15 mouse cellular contexts compared by ENCODE assay signal in the genomic region with DNA sequence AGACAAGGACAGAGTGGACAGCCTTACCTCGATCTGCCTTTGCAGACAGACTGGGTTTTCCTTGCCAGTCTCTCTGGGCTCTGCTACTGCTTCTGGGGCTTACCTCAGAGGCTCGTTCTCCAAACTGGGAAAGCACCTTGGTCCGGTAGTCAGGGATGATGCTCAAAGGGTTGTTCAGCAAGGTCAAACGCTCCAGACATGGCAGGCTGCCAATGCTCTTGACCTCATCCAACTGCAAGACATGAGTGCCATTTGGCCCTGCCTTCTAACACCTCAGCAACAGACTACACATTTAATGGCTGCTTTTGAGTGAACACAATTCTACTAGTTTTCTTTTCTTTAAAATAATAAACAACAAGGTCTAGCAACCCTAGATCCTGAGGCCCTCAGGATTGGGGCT. TPM values are rescaled to one million over a fixed set of nuclear protein-coding genes. Genes with fewer than 3 reads are reported as not detected.
A peak's percentile ranks its signal among the peaks of the same experiment; 100 is the strongest.
DNase-seq lines count a peak whose midpoint lies in the region; ATAC-seq and TF ChIP-seq lines count a peak whose summit lies in the region.
"Had no signal": no experiment of that assay in that cellular context is flagged by ENCODE, and none has a peak within 500 bp of the region (broad histone marks: within the 10 kb centered on the region; RNA-seq: fewer than 3 reads in every experiment).

No protein-coding gene starts in this region.

- H3K4me2 ChIP-seq in liver, embryonic 11.5 days = no peak overlapping the region
- H3K4me2 ChIP-seq: forebrain, embryonic 12.5 days; hindbrain, embryonic 14.5 days; neural tube, embryonic 15.5 days had no signal

- peaks cover 2% of the 10 kb centered on the region; the same call in 1 of the 2 replicates for H3K79me2 ChIP-seq in liver, adult 2 months (ENCODE audit: control insufficient read depth, insufficient read depth, low read length)
- peaks cover 54% of the 10 kb centered on the region for H3K79me2 ChIP-seq in macrophage (ENCODE audit: inconsistent target)

- peaks cover 22% of the 10 kb centered on the region for H3K4me1 ChIP-seq in liver, adult 2 months (ENCODE audit: control insufficient read depth, insufficient read depth, low read length)
- peaks cover 8% of the 10 kb centered on the region for H3K4me1 ChIP-seq in liver, embryonic 11.5 days (replicated peaks; ENCODE audit: control insufficient read depth, insufficient read depth, low read length)

- peaks cover 57% of the 10 kb centered on the region for H3K36me3 ChIP-seq in liver, adult 2 months (ENCODE audit: control insufficient read depth, insufficient read depth, low read length)
- peaks cover 75% of the 10 kb centered on the region for H3K36me3 ChIP-seq in liver, embryonic 11.5 days (ENCODE audit: control insufficient read depth, insufficient read depth, low read length)
- H3K36me3 ChIP-seq in macrophage (ENCODE audit: inconsistent target) = peaks cover 38% of the 10 kb centered on the region

- no peak overlapping the region for H3K4me3 ChIP-seq in liver, adult 2 months (ENCODE audit: insufficient read depth, low read depth, low read length)
- no peak overlapping the region for H3K4me3 ChIP-seq in liver, embryonic 11.5 days (ENCODE audit: low read depth, low read length)
- H3K4me3 ChIP-seq in macrophage (ENCODE audit: inconsistent target) = no peak overlapping the region
- H3K4me3 ChIP-seq: forebrain, embryonic 12.5 days; neural tube, embryonic 15.5 days had no signal

- no peak for ATAC-seq in liver, embryonic 11.5 days (replicated peaks; ENCODE audit: low FRiP score)
- no peak for ATAC-seq in erythroblast, adult 5-6 weeks (replicated peaks; ENCODE audit: low FRiP score, poor library complexity, severe bottlenecking)
- ATAC-seq: midbrain, embryonic 16.5 days had no signal

- peak; percentile 36 for DNase-seq in cerebellum, adult 11-12 months
- DNase-seq in cerebellum, adult 9-10 months = no peak
- peak; percentile 73 for DNase-seq in liver, adult 2 months (ENCODE audit: extremely low read depth, low read depth, low spot score)
- no peak for DNase-seq in liver, embryonic 11.5 days (ENCODE audit: low spot score)
- peak; percentile 82 for DNase-seq in kidney, postnatal 14 days
- DNase-seq in thymus, postnatal 10 days (ENCODE audit: low spot score in 2 of 2) = no peak
- DNase-seq: gastrocnemius, postnatal 36 days; layer of hippocampus, adult 9-11 months; thymus, postnatal 14 days had no signal

- no peak overlapping the region for H3K27ac ChIP-seq in liver, adult 2 months (replicated peaks; ENCODE audit: insufficient read depth, low read depth, low read length)
- H3K27ac ChIP-seq in liver, embryonic 11.5 days (ENCODE audit: low read depth, low read length) = no peak overlapping the region
- H3K27ac ChIP-seq in macrophage = peak overlapping the region; percentile 100
- H3K27ac ChIP-seq: forebrain, embryonic 12.5 days; hindbrain, embryonic 14.5 days; neural tube, embryonic 15.5 days had no signal

- H3K9ac ChIP-seq in liver, adult 2 months (ENCODE audit: low read depth, low read length) = no peak overlapping the region
- no peak overlapping the region for H3K9ac ChIP-seq in liver, embryonic 11.5 days (ENCODE audit: low read depth, low read length)
- H3K9ac ChIP-seq: forebrain, embryonic 12.5 days; hindbrain, embryonic 14.5 days; neural tube, embryonic 15.5 days had no signal

- no peaks in the 10 kb centered on the region for H3K27me3 ChIP-seq in liver, adult 2 months (ENCODE audit: control insufficient read depth, insufficient read depth, low read length)
- no peaks in the 10 kb centered on the region for H3K27me3 ChIP-seq in liver, embryonic 11.5 days (replicated peaks; ENCODE audit: control insufficient read depth, insufficient read depth, low read length)
- H3K27me3 ChIP-seq: forebrain, embryonic 12.5 days; neural tube, embryonic 15.5 days had no signal

- TF ChIP-seq POLR2A in liver, adult 2 months (IDR thresholded peaks at IDR 0.05; ENCODE audit: extremely low read depth, insufficient read depth, low read length) = no peak

- 28% methylated on average over 4 of the region's 4 CpGs for WGBS in liver, adult 2 months
- 89% methylated on average over 4 of the region's 4 CpGs for WGBS in liver, embryonic 11.5 days
- WGBS in macrophage (ENCODE audit: missing documents) = 98% methylated on average over 4 of the region's 4 CpGs

- no peak for TF ChIP-seq CTCF in liver, adult 2 months (IDR thresholded peaks at IDR 0.05; ENCODE audit: low read depth, low read length)

- H3K9me3 ChIP-seq in liver, embryonic 11.5 days (ENCODE audit: control insufficient read depth, low read length) = no peaks in the 10 kb centered on the region
- H3K9me3 ChIP-seq: forebrain, embryonic 12.5 days; neural tube, embryonic 15.5 days had no signal

RNA-seq across cellular contexts. Expression of gene Stab1, which starts 18.2 kb away (rescaled TPM):
- 27.0 and 39.5 TPM in 2 replicates for total RNA-seq in liver, adult 2 months (2014; rRNA removed)
- polyA plus RNA-seq in liver, adult 2 months (2012; rRNA removed) = 32.7 and 52.3 TPM in 2 replicates
- polyA plus RNA-seq in liver, embryonic 11.5 days (2014; fragmentation: Nextera tagmentation; extraction: Ambion mirVana) = 25.3 and 39.9 TPM in 2 replicates
- total RNA-seq in macrophage (2018; cell fraction: chromatin; rRNA removed) = 1,000 to 10,000 TPM in 23 of 26 experiments, 100 to 1,000 TPM in 3; 175 to 4,782 (median 2,271) TPM
- total RNA-seq in macrophage (2018; cell fraction: cytosol; rRNA removed) = 100 to 1,000 TPM in 25 of 26 experiments, 10 to 100 TPM in 1; 91.4 to 838 (median 312) TPM
- 1,000 to 10,000 TPM in 14 of 26 experiments, 100 to 1,000 TPM in 12; 325 to 5,560 (median 1,024) TPM for total RNA-seq in macrophage (2018; cell fraction: nucleus; rRNA removed)
- polyA plus RNA-seq in macrophage (2018) = 241 to 829 TPM (median 623 TPM) in 3 replicates
- not detected in 2 replicates for total RNA-seq in erythroblast, adult 5-6 weeks (2015; ENCODE audit: low replicate concordance)
- total RNA-seq in erythroblast, adult 5-6 weeks (2017; ENCODE audit: low replicate concordance) = 0.70 TPM in 1 of 2 replicates, not detected in the other

RNA-seq across cellular contexts. Expression of gene Tnnc1, which starts 21.5 kb away (rescaled TPM):
- total RNA-seq in liver, adult 2 months (2014; rRNA removed) = 0.27 and 0.83 TPM in 2 replicates
- polyA plus RNA-seq in liver, adult 2 months (2012; rRNA removed) = 0.32 TPM in 1 of 2 replicates, not detected in the other
- polyA plus RNA-seq in liver, embryonic 11.5 days (2014; fragmentation: Nextera tagmentation; extraction: Ambion mirVana) = 17.6 and 39.0 TPM in 2 replicates
- total RNA-seq in macrophage (2018; cell fraction: chromatin; rRNA removed) = 10 to 100 TPM in 1 of 26 experiments, 1 to 10 TPM in 25; 1.2 to 10.1 (median 6.3) TPM
- 1 to 10 TPM in 24 of 26 experiments, under 1 TPM in 2; 0.89 to 3.3 (median 1.7) TPM for total RNA-seq in macrophage (2018; cell fraction: cytosol; rRNA removed)
- 10 to 100 TPM in 1 of 26 experiments, 1 to 10 TPM in 23, not detected in 2; 1.5 to 12.4 (median 3.9) TPM for total RNA-seq in macrophage (2018; cell fraction: nucleus; rRNA removed)
- 0.50 to 1.8 TPM (median 0.95 TPM) in 3 replicates for polyA plus RNA-seq in macrophage (2018)
- not detected in 2 replicates for total RNA-seq in erythroblast, adult 5-6 weeks (2015; ENCODE audit: low replicate concordance)
- not detected in 2 replicates for total RNA-seq in erythroblast, adult 5-6 weeks (2017; ENCODE audit: low replicate concordance)

RNA-seq across cellular contexts. Expression of gene Nisch, which starts 30.1 kb away (rescaled TPM):
- 66.7 and 83.0 TPM in 2 replicates for total RNA-seq in liver, adult 2 months (2014; rRNA removed)
- polyA plus RNA-seq in liver, adult 2 months (2012; rRNA removed) = 107 and 152 TPM in 2 replicates
- 228 and 245 TPM in 2 replicates for polyA plus RNA-seq in liver, embryonic 11.5 days (2014; fragmentation: Nextera tagmentation; extraction: Ambion mirVana)
- total RNA-seq in macrophage (2018; cell fraction: chromatin; rRNA removed) = 1,000 to 10,000 TPM in 24 of 26 experiments, 100 to 1,000 TPM in 2; 665 to 2,090 (median 1,583) TPM
- total RNA-seq in macrophage (2018; cell fraction: cytosol; rRNA removed) = 100 to 1,000 TPM; 112 to 253 (median 171) TPM
- 1,000 to 10,000 TPM in 7 of 26 experiments, 100 to 1,000 TPM in 19; 420 to 1,439 (median 890) TPM for total RNA-seq in macrophage (2018; cell fraction: nucleus; rRNA removed)
- polyA plus RNA-seq in macrophage (2018) = 163 to 251 TPM (median 201 TPM) in 3 replicates
- total RNA-seq in erythroblast, adult 5-6 weeks (2015; ENCODE audit: low replicate concordance) = 30.2 and 34.1 TPM in 2 replicates
- total RNA-seq in erythroblast, adult 5-6 weeks (2017; ENCODE audit: low replicate concordance) = 19.5 and 21.8 TPM in 2 replicates

RNA-seq across cellular contexts. Expression of gene Sema3g, which starts 31.0 kb away (rescaled TPM):
- under 0.01 and 0.27 TPM in 2 replicates for total RNA-seq in liver, adult 2 months (2014; rRNA removed)
- polyA plus RNA-seq in liver, adult 2 months (2012; rRNA removed) = 0.05 and 0.19 TPM in 2 replicates
- polyA plus RNA-seq in liver, embryonic 11.5 days (2014; fragmentation: Nextera tagmentation; extraction: Ambion mirVana) = 0.10 TPM in 1 of 2 replicates, not detected in the other
- 1 to 10 TPM in 3 of 26 experiments, under 1 TPM in 12, not detected in 11; 0.16 to 1.7 (median 0.55) TPM for total RNA-seq in macrophage (2018; cell fraction: chromatin; rRNA removed)
- total RNA-seq in macrophage (2018; cell fraction: cytosol; rRNA removed) = under 1 TPM in 18 of 26 experiments, not detected in 8; 0.04 to 0.38 (median 0.11) TPM
- total RNA-seq in macrophage (2018; cell fraction: nucleus; rRNA removed) = 1 to 10 TPM in 1 of 26 experiments, under 1 TPM in 18, not detected in 7; 0.22 to 1.3 (median 0.37) TPM
- not detected in 3 replicates for polyA plus RNA-seq in macrophage (2018)
- not detected in 2 replicates for total RNA-seq in erythroblast, adult 5-6 weeks (2015; ENCODE audit: low replicate concordance)
- not detected in 2 replicates for total RNA-seq in erythroblast, adult 5-6 weeks (2017; ENCODE audit: low replicate concordance)

RNA-seq across cellular contexts. Expression of gene Nt5dc2, which starts 55.8 kb away (rescaled TPM):
- total RNA-seq in liver, adult 2 months (2014; rRNA removed) = 3.0 and 6.0 TPM in 2 replicates
- 14.8 and 17.5 TPM in 2 replicates for polyA plus RNA-seq in liver, adult 2 months (2012; rRNA removed)
- polyA plus RNA-seq in liver, embryonic 11.5 days (2014; fragmentation: Nextera tagmentation; extraction: Ambion mirVana) = 401 and 406 TPM in 2 replicates
- 10 to 100 TPM in 11 of 26 experiments, 1 to 10 TPM in 15; 1.8 to 37.0 (median 8.3) TPM for total RNA-seq in macrophage (2018; cell fraction: chromatin; rRNA removed)
- 100 to 1,000 TPM in 5 of 26 experiments, 10 to 100 TPM in 21; 25.4 to 119 (median 52.7) TPM for total RNA-seq in macrophage (2018; cell fraction: cytosol; rRNA removed)
- 10 to 100 TPM in 21 of 26 experiments, 1 to 10 TPM in 5; 6.5 to 49.6 (median 15.5) TPM for total RNA-seq in macrophage (2018; cell fraction: nucleus; rRNA removed)
- 64.0 to 97.6 TPM (median 77.4 TPM) in 3 replicates for polyA plus RNA-seq in macrophage (2018)
- 12.3 and 18.4 TPM in 2 replicates for total RNA-seq in erythroblast, adult 5-6 weeks (2015; ENCODE audit: low replicate concordance)
- 5.0 and 30.4 TPM in 2 replicates for total RNA-seq in erythroblast, adult 5-6 weeks (2017; ENCODE audit: low replicate concordance)

Comparison
In these comparisons a context has a peak if more than half of its experiments do, and no peak if none do; other contexts are left out.
1. DNase-seq: peak in cerebellum, adult 11-12 months (single experiment), liver, adult 2 months (single experiment) and kidney, postnatal 14 days (single experiment); none in cerebellum, adult 9-10 months (single experiment), liver, embryonic 11.5 days (single experiment) and thymus, postnatal 10 days (0 of 2).